Mouse (Mus musculus) neural tube, embryonic 15.5 days (tissue): ENCODE measurements around the gene Aire. TPM values are rescaled to one million over a fixed set of nuclear protein-coding genes. Genes with fewer than 3 reads are reported as not detected.
"Not testable (repeated sequence)": the region's sequence is repeated elsewhere in the genome, so short reads cannot be mapped to it uniquely, and the experiment has no call there.

ENCODE experiments used
- ATAC-seq: fragments of 200-750 bp; cut with Nextera tagmentation; 2 replicates; pipeline ENCODE4 v1.8.0; 2017; ENCODE audit warnings: mild to moderate bottlenecking, moderate TSS enrichment, moderate library complexity; ENCODE audit not compliant: low FRiP score
- H3K27ac ChIP-seq: fragments of 300-500 bp; sonication (generic); replicated peaks from 2 replicates; pipeline ENCODE4 v1.5.1; 2015; ENCODE audit warnings: mild to moderate bottlenecking, inconsistent platforms
- H3K27me3 ChIP-seq: fragments of 300-500 bp; sonication (generic); replicated peaks from 2 replicates; pipeline ENCODE4 v1.6.1; 2015; ENCODE audit warnings: inconsistent platforms
- H3K36me3 ChIP-seq: fragments of 300-500 bp; sonication (generic); 2 replicates; pipeline ENCODE4 v1.6.1; 2015; ENCODE audit warnings: inconsistent platforms
- H3K4me1 ChIP-seq: fragments of 300-500 bp; sonication (generic); 2 replicates; pipeline ENCODE4 v1.6.1; 2015; ENCODE audit warnings: inconsistent platforms
- H3K4me2 ChIP-seq: fragments of 300-500 bp; sonication (generic); 2 replicates; pipeline ENCODE4 v1.6.1; 2015; ENCODE audit warnings: inconsistent platforms, mild to moderate bottlenecking, moderate library complexity
- H3K4me3 ChIP-seq: fragments of 300-500 bp; sonication (generic); replicated peaks from 2 replicates; pipeline ENCODE4 v1.5.1; 2015; ENCODE audit warnings: mild to moderate bottlenecking, inconsistent platforms
- H3K9ac ChIP-seq: fragments of 300-500 bp; sonication (generic); replicated peaks from 2 replicates; pipeline ENCODE4 v1.6.1; 2015; ENCODE audit warnings: mild to moderate bottlenecking, inconsistent platforms
- H3K9me3 ChIP-seq: fragments of 300-500 bp; sonication (generic); replicated peaks from 2 replicates; pipeline ENCODE4 v1.6.1; 2016; ENCODE audit warnings: inconsistent platforms
- WGBS: fragments of 180-500 bp; shearing (Covaris S2); methylation state at CpG from one replicate; pipeline ENCODE4 v1.1.7; 2015; ENCODE audit warnings: mixed read lengths; 5-methylcytosine and 5-hydroxymethylcytosine counted together
- polyA plus RNA-seq: library from polyadenylated mRNA; unstranded; fragments of >200 nt; fragmentation: Nextera tagmentation; extraction: Ambion mirVana; gene quantifications from 2 replicates; pipeline ENCODE4 v1.2.1, GENCODE M21; 2015

Aire gene
- polyA plus RNA-seq, 1 experiment from 2014 or later = 0.18 TPM

GRCm38 (mm10) chr10:78046388-78046787 is 3.0 kb upstream of the Aire start:
- no peak overlapping the region for H3K9ac ChIP-seq
- WGBS = 89% methylated on average over 4 of the region's 4 CpGs
- no peaks in the 10 kb centered on the region for H3K36me3 ChIP-seq
- H3K27me3 ChIP-seq = no peaks in the 10 kb centered on the region
- H3K4me3 ChIP-seq = no peak overlapping the region
- no peak for ATAC-seq
- H3K4me2 ChIP-seq = no peak overlapping the region
- H3K27ac ChIP-seq = no peak overlapping the region
- no peaks in the 10 kb centered on the region for H3K9me3 ChIP-seq
- peaks cover 9% of the 10 kb centered on the region; the same call in 1 of the 2 replicates for H3K4me1 ChIP-seq

DNA sequence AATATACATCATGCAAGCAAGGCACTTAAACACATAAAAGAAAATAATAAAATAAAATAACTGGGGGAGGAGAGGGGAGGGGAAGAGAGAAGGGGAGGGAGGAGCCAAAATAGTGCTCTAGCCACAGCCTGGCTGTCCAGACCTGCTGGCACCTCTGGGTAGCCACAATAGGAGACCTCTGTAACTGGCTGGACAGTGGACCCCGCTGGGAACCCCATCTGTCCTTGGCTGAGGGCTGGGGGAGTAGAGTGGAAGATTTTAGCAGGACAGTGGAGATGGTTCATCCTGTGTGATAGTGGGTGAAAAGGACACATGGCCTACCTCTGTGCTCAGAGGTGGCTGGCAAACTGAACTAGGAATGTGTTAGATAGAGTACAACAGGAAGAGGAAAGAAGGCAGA is 1.1 kb upstream of the Aire start:
- Histone ChIP-seq H3K4me1 (peaks cover 9% of the 10 kb centered on the region; the same call in 1 of the 2 replicates), H3K4me3 (no peak overlapping the region), H3K27me3 (no peaks in the 10 kb centered on the region), H3K9me3 (no peaks in the 10 kb centered on the region), H3K9ac (no peak overlapping the region), H3K36me3 (no peaks in the 10 kb centered on the region), H3K27ac (no peak overlapping the region), H3K4me2 (no peak overlapping the region)
- WGBS = 83% methylated on average over 1 of the region's 1 CpGs
- no peak for ATAC-seq

- 64% methylated on average over 14 of the region's 14 CpGs for WGBS
- H3K36me3 ChIP-seq = no peaks in the 10 kb centered on the region
- peaks cover 9% of the 10 kb centered on the region; the same call in 1 of the 2 replicates for H3K4me1 ChIP-seq
- ATAC-seq = peak; percentile 36; the same call in 1 of the 2 replicates
- no peak overlapping the region for H3K27ac ChIP-seq
- H3K4me3 ChIP-seq = peak overlapping the region; percentile 27
- H3K9me3 ChIP-seq = no peaks in the 10 kb centered on the region
- peak overlapping the region; percentile 54 for H3K4me2 ChIP-seq
- H3K9ac ChIP-seq = 0 out of 2 replicates have a peak overlapping the region, but pooled peaks have one; percentile 28
- H3K27me3 ChIP-seq = no peaks in the 10 kb centered on the region
Observed at GRCm38 (mm10) chr10:78042697-78043405, 559 bp downstream of the Aire start.

- Histone ChIP-seq H3K9me3 (no peaks in the 10 kb centered on the region), H3K36me3 (no peaks in the 10 kb centered on the region), H3K27ac (no peak overlapping the region), H3K4me1 (peaks cover 9% of the 10 kb centered on the region; the same call in 1 of the 2 replicates), H3K9ac (no peak overlapping the region), H3K4me2 (no peak overlapping the region), H3K4me3 (no peak overlapping the region), H3K27me3 (no peaks in the 10 kb centered on the region)
- ATAC-seq = no peak
- 91% methylated on average over 7 of the region's 7 CpGs for WGBS
Observed at GRCm38 (mm10) chr10:78042096-78042495, 1.3 kb downstream of the Aire start.

GRCm38 (mm10) chr10:78041647-78042046 is 1.8 kb downstream of the Aire start, which contains the start of gene Dnmt3l:
Dnmt3l (plus strand) TSS chr10:78041947.
- H3K4me2 ChIP-seq = no peak within 1 kb of the TSS
- no peak for ATAC-seq
- H3K4me3 ChIP-seq = no peak within 1 kb of the TSS
- 95% methylated on average over 5 of the region's 5 CpGs for WGBS
- H3K4me1 ChIP-seq = peaks cover 9% of the 10 kb centered on the region; the same call in 1 of the 2 replicates
- no peaks in the 10 kb centered on the region for H3K36me3 ChIP-seq
- H3K27ac ChIP-seq = no peak within 1 kb of the TSS
- H3K27me3 ChIP-seq = no peaks in the 10 kb centered on the region
- H3K9ac ChIP-seq = no peak within 1 kb of the TSS
- no peaks in the 10 kb centered on the region for H3K9me3 ChIP-seq

DNA sequence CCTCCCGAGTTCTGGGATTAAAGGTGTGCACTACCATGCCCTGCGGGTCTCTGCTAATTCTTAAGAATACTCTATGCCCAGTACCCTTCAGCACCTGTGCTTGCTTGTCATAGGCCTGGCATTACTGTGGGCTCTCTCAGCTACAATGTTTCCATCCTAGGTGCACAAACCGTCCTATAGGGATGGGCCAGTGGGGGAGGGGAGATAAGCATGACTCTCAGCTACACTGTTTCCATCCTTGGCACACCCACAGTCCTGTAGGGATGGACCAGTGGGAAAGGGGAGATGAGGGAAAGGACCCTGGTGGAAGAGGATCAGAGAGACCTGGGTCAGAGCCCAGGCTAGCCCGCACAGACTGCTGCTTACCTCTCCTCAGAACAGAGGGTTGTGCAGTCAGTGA is 6.3 kb downstream of the Aire start:
- Histone ChIP-seq H3K9ac (no peak overlapping the region), H3K9me3 (no peaks in the 10 kb centered on the region), H3K27me3 (no peaks in the 10 kb centered on the region), H3K27ac (no peak overlapping the region), H3K4me3 (no peak overlapping the region), H3K36me3 (no peaks in the 10 kb centered on the region), H3K4me1 (no peaks in the 10 kb centered on the region), H3K4me2 (no peak overlapping the region)
- 92% methylated on average over 4 of the region's 4 CpGs for WGBS
- ATAC-seq = no peak

- 79% methylated on average over 2 of the region's 2 CpGs for WGBS
- Histone ChIP-seq H3K36me3 (no peaks in the 10 kb centered on the region), H3K9ac (no peak overlapping the region), H3K4me1 (no peaks in the 10 kb centered on the region), H3K27ac (no peak overlapping the region), H3K4me3 (no peak overlapping the region), H3K4me2 (no peak overlapping the region), H3K27me3 (no peaks in the 10 kb centered on the region), H3K9me3 (no peaks in the 10 kb centered on the region)
- no peak for ATAC-seq
Observed at GRCm38 (mm10) chr10:78031987-78032386, 11.4 kb downstream of the Aire start.

- ATAC-seq = no peak
- H3K9me3 ChIP-seq = no peaks in the 10 kb centered on the region
- H3K9ac ChIP-seq = no peak overlapping the region
- 86% methylated on average over 1 of the region's 1 CpGs for WGBS
- H3K27ac ChIP-seq = no peak overlapping the region
- no peak overlapping the region for H3K4me2 ChIP-seq
- no peak overlapping the region for H3K4me3 ChIP-seq
- H3K27me3 ChIP-seq = no peaks in the 10 kb centered on the region
- no peaks in the 10 kb centered on the region for H3K4me1 ChIP-seq
- H3K36me3 ChIP-seq = no peaks in the 10 kb centered on the region
Observed at GRCm38 (mm10) chr10:78029080-78029479, 14.3 kb downstream of the Aire start.

GRCm38 (mm10) chr10:78028129-78028528 is 15.3 kb downstream of the Aire start:
- no peak overlapping the region for H3K9ac ChIP-seq
- 2% methylated on average over 5 of the region's 5 CpGs for WGBS
- no peaks in the 10 kb centered on the region for H3K27me3 ChIP-seq
- no peak overlapping the region for H3K27ac ChIP-seq
- no peaks in the 10 kb centered on the region for H3K4me1 ChIP-seq
- no peaks in the 10 kb centered on the region for H3K9me3 ChIP-seq
- H3K4me2 ChIP-seq = no peak overlapping the region
- H3K4me3 ChIP-seq = no peak overlapping the region
- ATAC-seq = peak; percentile 87
- no peaks in the 10 kb centered on the region for H3K36me3 ChIP-seq

GRCm38 (mm10) chr10:78025453-78025852 is 18.0 kb downstream of the Aire start:
- ATAC-seq, H3K27me3 ChIP-seq: not testable (repeated sequence)

DNA sequence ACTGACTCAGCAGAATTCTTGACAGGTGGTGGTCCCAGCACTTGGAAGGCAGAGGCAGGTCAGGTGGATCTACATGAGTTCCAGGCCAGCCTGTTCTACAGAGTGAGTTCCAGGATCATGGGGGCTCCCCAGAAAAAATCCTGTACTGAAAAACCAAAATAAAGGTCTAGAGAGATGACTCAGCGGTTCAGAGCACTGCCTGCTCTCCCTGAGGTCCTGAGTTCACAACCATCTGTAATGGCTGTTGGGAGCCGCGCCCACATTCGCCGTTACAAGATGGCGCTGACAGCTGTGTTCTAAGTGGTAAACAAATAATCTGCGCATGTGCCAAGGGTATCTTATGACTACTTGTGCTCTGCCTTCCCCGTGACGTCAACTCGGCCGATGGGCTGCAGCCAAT is 23.4 kb downstream of the Aire start:
- H3K27me3 ChIP-seq, H3K4me3 ChIP-seq, H3K9ac ChIP-seq, H3K9me3 ChIP-seq, H3K4me1 ChIP-seq, H3K4me2 ChIP-seq, H3K36me3 ChIP-seq, ATAC-seq, H3K27ac ChIP-seq: not testable (repeated sequence)
- WGBS = 99% methylated on average over 6 of the region's 11 CpGs

More at GRCm38 (mm10) chr10:78025453-78025852, 18.0 kb downstream of the Aire start:
- not testable (repeated sequence) for H3K4me2 ChIP-seq, H3K36me3 ChIP-seq, H3K9me3 ChIP-seq, H3K27ac ChIP-seq, H3K4me1 ChIP-seq, H3K4me3 ChIP-seq, H3K9ac ChIP-seq
- 71% methylated on average over 6 of the region's 8 CpGs for whole genome bisulfite sequencing

DNA sequence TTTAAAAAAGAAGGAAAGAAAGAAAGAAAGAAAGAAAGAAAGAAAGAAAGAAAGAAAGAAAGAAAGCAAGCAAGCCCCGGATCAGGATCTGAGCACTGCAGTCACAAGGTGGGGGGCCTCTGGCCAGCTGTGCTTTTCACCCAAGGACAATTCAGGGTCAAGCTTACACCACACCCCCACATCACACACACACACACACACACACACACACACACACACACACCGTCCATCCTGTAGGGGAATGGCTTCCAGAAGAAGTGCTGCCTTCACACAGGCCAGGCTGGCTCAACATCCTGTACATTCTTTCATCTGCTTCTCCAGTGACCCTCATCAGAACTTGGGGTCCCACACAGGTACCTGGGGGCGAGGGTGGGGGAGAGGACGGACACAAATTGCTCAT is 24.1 kb downstream of the Aire start:
- H3K4me1 ChIP-seq = no peaks in the 10 kb centered on the region
- H3K27me3 ChIP-seq = no peaks in the 10 kb centered on the region
- 0 out of 2 replicates have a peak overlapping the region, but pooled peaks have one; percentile 67 for H3K4me2 ChIP-seq
- H3K9ac ChIP-seq = no peak overlapping the region
- WGBS = 78% methylated on average over 4 of the region's 4 CpGs
- no peak overlapping the region for H3K27ac ChIP-seq
- no peak overlapping the region for H3K4me3 ChIP-seq
- H3K36me3 ChIP-seq = no peaks in the 10 kb centered on the region
- no peaks in the 10 kb centered on the region for H3K9me3 ChIP-seq
- ATAC-seq = no peak
